Mouse (Mus musculus): ENCODE data around the gene Zc3h12c. TPM values are rescaled to one million over a fixed set of nuclear protein-coding genes. Genes with fewer than 3 reads are reported as not detected.

The Zc3h12c gene
- polyA plus RNA-seq, 2 experiments, result 2.9 to 4.7 TPM

GRCm38 (mm10) chr9:52173937-52174336 is 5.6 kb upstream of the Zc3h12c start:
- Histone ChIP-seq H3K9ac (ENCODE audit: low read depth, low read length, severe bottlenecking) (no peak overlapping the region), H3K4me3 (replicated peaks; ENCODE audit: low read length) (no peak overlapping the region), H3K27me3 (ENCODE audit: control insufficient read depth, insufficient read depth, low read length) (peaks cover 9% of the 10 kb centered on the region; the same call in 1 of the 2 replicates), H3K27ac (replicated peaks; ENCODE audit: low read depth, low read length) (no peak overlapping the region), H3K4me1 (ENCODE audit: control insufficient read depth, insufficient read depth, low read length) (0 out of 2 replicates have a peak, but pooled peaks cover 3% of the 10 kb centered on the region), H3K36me3 (ENCODE audit: control insufficient read depth, insufficient read depth, low read length) (no peaks in the 10 kb centered on the region), H3K9me3 (ENCODE audit: control insufficient read depth, low read length) (no peaks in the 10 kb centered on the region), H3K4me2 (replicated peaks; ENCODE audit: low read depth, low read length, severe bottlenecking) (no peak overlapping the region)
- no peak for TF ChIP-seq POLR2A (IDR thresholded peaks at IDR 0.05; ENCODE audit: borderline replicate concordance, extremely low read depth, insufficient read depth, insufficient read length)
- no peak for ATAC-seq (ENCODE audit: low FRiP score, low read depth)
- 94% methylated on average over 2 of the region's 2 CpGs for WGBS
- DNase-seq (ENCODE audit: low spot score), result no peak

GRCm38 (mm10) chr9:52172550-52172949 is 4.2 kb upstream of the Zc3h12c start:
- TF ChIP-seq POLR2A (IDR thresholded peaks at IDR 0.05; ENCODE audit: borderline replicate concordance, extremely low read depth, insufficient read depth, insufficient read length), result no peak
- Histone ChIP-seq H3K4me2 (replicated peaks; ENCODE audit: low read depth, low read length, severe bottlenecking) (no peak overlapping the region), H3K27me3 (ENCODE audit: control insufficient read depth, insufficient read depth, low read length) (peaks cover 9% of the 10 kb centered on the region; the same call in 1 of the 2 replicates), H3K9me3 (ENCODE audit: control insufficient read depth, low read length) (no peaks in the 10 kb centered on the region), H3K9ac (ENCODE audit: low read depth, low read length, severe bottlenecking) (no peak overlapping the region), H3K36me3 (ENCODE audit: control insufficient read depth, insufficient read depth, low read length) (no peaks in the 10 kb centered on the region), H3K27ac (replicated peaks; ENCODE audit: low read depth, low read length) (no peak overlapping the region), H3K4me1 (ENCODE audit: control insufficient read depth, insufficient read depth, low read length) (0 out of 2 replicates have a peak, but pooled peaks cover 5% of the 10 kb centered on the region), H3K4me3 (replicated peaks; ENCODE audit: low read length) (no peak overlapping the region)
- ATAC-seq (ENCODE audit: low FRiP score, low read depth), result no peak
- 63% methylated on average over 7 of the region's 7 CpGs for WGBS
- no peak for DNase-seq (ENCODE audit: low spot score)

GRCm38 (mm10) chr9:52170671-52171070 is 2.3 kb upstream of the Zc3h12c start:
- DNase-seq (ENCODE audit: low spot score) (no peak), ATAC-seq (ENCODE audit: low FRiP score, low read depth) (no peak)
- Histone ChIP-seq H3K36me3 (ENCODE audit: control insufficient read depth, insufficient read depth, low read length) (no peaks in the 10 kb centered on the region), H3K27me3 (ENCODE audit: control insufficient read depth, insufficient read depth, low read length) (peaks cover 9% of the 10 kb centered on the region; the same call in 1 of the 2 replicates), H3K4me1 (ENCODE audit: control insufficient read depth, insufficient read depth, low read length) (peaks cover 10% of the 10 kb centered on the region; the same call in 1 of the 2 replicates), H3K4me3 (replicated peaks; ENCODE audit: low read length) (no peak overlapping the region), H3K9me3 (ENCODE audit: control insufficient read depth, low read length) (no peaks in the 10 kb centered on the region), H3K9ac (ENCODE audit: low read depth, low read length, severe bottlenecking) (no peak overlapping the region), H3K4me2 (replicated peaks; ENCODE audit: low read depth, low read length, severe bottlenecking) (no peak overlapping the region), H3K27ac (replicated peaks; ENCODE audit: low read depth, low read length) (no peak overlapping the region)
- WGBS, result 87% methylated on average over 6 of the region's 6 CpGs
- TF ChIP-seq POLR2A (IDR thresholded peaks at IDR 0.05; ENCODE audit: borderline replicate concordance, extremely low read depth, insufficient read depth, insufficient read length), result no peak

- H3K9ac ChIP-seq (ENCODE audit: low read depth, low read length, severe bottlenecking), result no peak overlapping the region
- peaks cover 9% of the 10 kb centered on the region; the same call in 1 of the 2 replicates for H3K27me3 ChIP-seq (ENCODE audit: control insufficient read depth, insufficient read depth, low read length)
- no peak overlapping the region for H3K4me2 ChIP-seq (replicated peaks; ENCODE audit: low read depth, low read length, severe bottlenecking)
- H3K27ac ChIP-seq (replicated peaks; ENCODE audit: low read depth, low read length), result no peak overlapping the region
- no peaks in the 10 kb centered on the region for H3K36me3 ChIP-seq (ENCODE audit: control insufficient read depth, insufficient read depth, low read length)
- 78% methylated on average over 3 of the region's 3 CpGs for WGBS
- no peak for ATAC-seq (ENCODE audit: low FRiP score, low read depth)
- H3K4me3 ChIP-seq (replicated peaks; ENCODE audit: low read length), result no peak overlapping the region
- H3K4me1 ChIP-seq (ENCODE audit: control insufficient read depth, insufficient read depth, low read length), result peaks cover 10% of the 10 kb centered on the region; the same call in 1 of the 2 replicates
- no peak for DNase-seq (ENCODE audit: low spot score)
- H3K9me3 ChIP-seq (ENCODE audit: control insufficient read depth, low read length), result no peaks in the 10 kb centered on the region
- no peak for TF ChIP-seq POLR2A (IDR thresholded peaks at IDR 0.05; ENCODE audit: borderline replicate concordance, extremely low read depth, insufficient read depth, insufficient read length)
These were observed 1.8 kb upstream of the Zc3h12c start for GRCm38 (mm10) chr9:52170131-52170530.

- peak overlapping the region; percentile 91 for H3K27ac ChIP-seq (replicated peaks; ENCODE audit: low read depth, low read length)
- DNase-seq (ENCODE audit: low spot score) (peak; percentile 85), ATAC-seq (ENCODE audit: low FRiP score, low read depth) (peak; percentile 89)
- TF ChIP-seq POLR2A (IDR thresholded peaks at IDR 0.05; ENCODE audit: borderline replicate concordance, extremely low read depth, insufficient read depth, insufficient read length), result peak; percentile 77; the same call in 1 of the 2 replicates
- peak overlapping the region; percentile 97 for H3K9ac ChIP-seq (ENCODE audit: low read depth, low read length, severe bottlenecking)
- under 1% methylated on average over 33 of the region's 34 CpGs for WGBS
- peak overlapping the region; percentile 87 for H3K4me3 ChIP-seq (replicated peaks; ENCODE audit: low read length)
- H3K27me3 ChIP-seq (ENCODE audit: control insufficient read depth, insufficient read depth, low read length), result peaks cover 9% of the 10 kb centered on the region; the same call in 1 of the 2 replicates
- H3K4me2 ChIP-seq (replicated peaks; ENCODE audit: low read depth, low read length, severe bottlenecking), result peak overlapping the region; percentile 60
- H3K36me3 ChIP-seq (ENCODE audit: control insufficient read depth, insufficient read depth, low read length), result no peaks in the 10 kb centered on the region
- no peaks in the 10 kb centered on the region for H3K9me3 ChIP-seq (ENCODE audit: control insufficient read depth, low read length)
- H3K4me1 ChIP-seq (ENCODE audit: control insufficient read depth, insufficient read depth, low read length), result peaks cover 10% of the 10 kb centered on the region; the same call in 1 of the 2 replicates
These were observed 406 bp upstream of the Zc3h12c start for GRCm38 (mm10) chr9:52168686-52169270.

Data from limb, embryonic 14.5 days (tissue).